Mouse (Mus musculus): ENCODE data around the gene Itfg1.

GRCm38 (mm10) chr8:85699051-85699450 lies 141.7 kb downstream of the Itfg1 start:
- peak; percentile 81 for TF ChIP-seq CTCF (conservative IDR thresholded peaks at IDR 0.05; ENCODE audit: low read length)
- TF ChIP-seq NANOG (IDR thresholded peaks at IDR 0.05; ENCODE audit: borderline replicate concordance, low read length) = no peak
- no peak for TF ChIP-seq POU5F1 (IDR thresholded peaks at IDR 0.05; ENCODE audit: borderline replicate concordance, low read length)
